Mouse (Mus musculus) ZHBTc4 (cell line): Measurements from ENCODE around the gene Mfn2.

Experiments used
- DNase-seq: peaks from one replicate; pipeline ENCODE4 v3.0.0-alpha.2; 2011; ENCODE audit warnings: low read depth, low spot score

The Mfn2 gene

DNA sequence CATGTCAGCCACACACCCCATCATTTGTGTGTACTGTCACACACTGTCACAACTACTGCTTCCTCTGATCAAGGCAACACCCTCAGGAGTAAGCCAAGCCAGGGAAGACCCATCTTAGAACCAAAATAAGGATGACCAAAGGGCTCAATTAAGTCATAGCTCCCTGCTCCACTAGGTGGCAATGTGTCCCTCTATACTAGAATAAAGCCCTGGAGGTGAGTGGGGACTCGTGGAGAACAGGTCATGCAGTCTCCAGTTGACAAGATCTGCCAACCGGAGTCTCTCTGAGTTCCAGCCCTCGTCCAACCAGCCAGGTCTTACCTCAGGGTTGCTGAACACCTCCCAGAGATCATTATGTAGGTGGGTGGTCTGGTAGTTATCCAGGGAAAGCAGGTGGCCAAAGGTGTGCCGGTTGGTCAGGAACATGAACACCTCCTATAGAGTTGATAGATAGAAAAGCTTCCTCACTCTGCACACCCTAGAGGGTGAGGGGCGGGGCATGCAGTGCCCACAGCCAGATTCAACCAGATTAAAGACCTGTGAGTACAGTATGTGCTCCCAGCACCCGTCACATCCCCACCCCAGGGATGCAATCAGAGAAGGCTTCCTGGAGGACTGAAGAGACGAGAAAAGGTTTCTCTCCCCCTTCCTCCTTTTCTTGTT lies 14.1 kb upstream of the Mfn2 start:
- peak; percentile 84 for DNase-seq

DNA sequence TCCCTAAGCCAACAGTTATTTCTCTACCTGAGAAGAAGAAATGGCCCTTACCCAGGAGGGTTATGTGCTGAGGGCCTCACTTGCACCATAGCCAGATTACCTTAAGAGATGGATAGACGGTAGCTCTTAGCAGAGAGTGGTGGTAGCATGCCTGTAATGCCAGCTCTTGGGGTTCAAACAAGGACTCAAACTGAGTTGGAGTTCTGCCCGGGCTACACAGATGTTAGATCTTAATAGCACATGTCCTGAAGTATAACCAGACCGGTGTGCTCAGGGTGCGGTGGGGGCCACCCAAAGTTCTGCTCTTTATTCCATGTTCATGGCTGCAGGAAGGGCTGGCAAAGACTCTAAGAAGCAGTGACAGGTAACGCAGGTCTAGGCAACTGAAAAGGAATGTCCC lies 5.0 kb upstream of the Mfn2 start:
- DNase-seq: no peak

DNA sequence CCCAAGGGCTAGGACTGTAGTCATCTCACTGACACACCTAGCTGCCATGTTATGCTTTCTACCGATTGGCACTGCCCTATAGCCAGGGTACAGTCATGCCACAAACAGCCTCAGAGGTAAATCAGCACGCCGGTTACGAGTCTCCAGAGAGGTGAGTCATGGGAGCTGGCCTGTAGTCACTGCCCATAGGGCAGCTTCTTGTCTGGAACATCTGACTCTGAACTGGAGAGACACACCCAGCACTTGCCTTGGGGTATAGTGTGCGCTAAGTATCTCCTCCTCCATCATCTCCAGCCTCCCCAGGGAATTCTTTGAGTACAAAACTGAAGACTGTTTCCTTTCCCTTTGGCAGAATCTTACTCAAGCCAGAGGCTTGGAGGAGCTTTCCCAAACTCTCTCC lies 1.7 kb upstream of the Mfn2 start:
- no peak for DNase-seq

DNA sequence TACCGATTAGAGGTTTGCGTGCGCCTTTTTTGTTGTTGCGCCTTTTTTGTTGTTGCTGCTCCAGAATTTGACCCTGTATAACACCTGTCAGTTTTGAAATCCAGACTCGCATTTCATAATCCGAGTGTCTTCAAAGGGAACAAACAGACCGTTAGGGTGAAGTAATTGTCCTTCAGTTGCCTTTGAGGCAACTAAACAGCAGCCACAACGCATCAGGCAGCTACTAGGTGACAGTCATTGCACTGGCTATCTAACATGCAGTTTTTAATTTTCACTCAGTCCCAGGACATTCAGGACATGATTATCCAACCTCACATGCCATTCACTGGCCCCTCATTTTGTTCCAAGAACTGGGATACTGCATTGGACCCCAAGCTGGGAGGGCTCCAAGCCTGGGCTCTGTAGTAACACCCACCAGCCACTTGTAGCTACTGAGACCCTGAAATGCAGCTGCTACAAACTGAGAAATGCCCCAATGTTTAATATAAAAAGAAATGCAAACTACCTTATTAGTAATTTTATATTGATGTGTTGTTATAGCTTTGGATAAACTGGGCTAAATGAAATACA lies 671 bp upstream of the Mfn2 start:
- no peak for DNase-seq

DNA sequence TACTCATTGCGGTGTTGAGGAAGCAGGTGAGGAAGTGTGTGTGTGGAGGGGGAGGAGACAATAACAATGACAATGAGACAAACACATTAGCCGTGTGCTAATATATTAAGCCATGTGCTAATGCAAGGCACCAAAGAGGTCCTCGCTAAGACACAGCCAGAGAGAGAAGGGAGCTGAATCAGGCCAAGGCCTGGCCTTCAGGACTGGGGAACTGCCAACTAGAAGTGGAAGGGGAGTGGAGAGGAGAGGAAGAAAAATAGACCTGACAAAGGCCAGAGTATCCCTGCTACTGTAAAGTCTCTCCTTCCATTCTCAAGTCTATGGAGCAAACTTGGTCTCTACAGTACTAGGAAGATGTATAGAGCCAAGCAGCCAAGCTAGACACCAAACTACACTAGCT lies 903 bp downstream of the Mfn2 start:
- DNase-seq: no peak

DNA sequence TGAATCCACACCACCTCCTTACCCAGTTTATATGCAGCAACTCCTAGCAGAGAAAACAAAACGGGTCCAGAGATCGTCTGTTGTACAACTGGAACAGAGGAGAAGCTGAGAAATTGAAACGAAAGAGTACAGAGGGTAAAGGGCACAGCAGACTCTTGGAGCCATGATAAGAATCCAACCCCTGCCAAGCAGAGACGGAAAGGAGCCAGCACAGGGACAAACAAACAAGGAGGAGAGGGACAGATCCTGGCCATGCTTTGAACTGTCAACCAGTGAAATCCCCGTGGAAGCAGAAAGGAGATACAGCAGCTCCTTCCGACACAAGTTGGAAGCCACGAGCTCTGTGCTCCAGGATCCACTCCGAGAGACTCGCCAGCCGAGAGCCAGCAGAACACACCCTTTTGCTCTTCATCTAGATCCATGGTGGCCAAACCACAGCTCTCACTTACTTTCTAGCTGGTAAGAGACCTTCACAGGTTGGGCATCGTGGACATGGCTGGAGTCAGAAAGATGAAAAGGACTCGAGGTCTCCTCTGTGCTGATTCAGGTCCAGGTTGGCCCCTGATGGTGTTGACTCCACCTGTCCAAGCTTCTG lies 1.5 kb downstream of the Mfn2 start:
- DNase-seq: no peak

DNA sequence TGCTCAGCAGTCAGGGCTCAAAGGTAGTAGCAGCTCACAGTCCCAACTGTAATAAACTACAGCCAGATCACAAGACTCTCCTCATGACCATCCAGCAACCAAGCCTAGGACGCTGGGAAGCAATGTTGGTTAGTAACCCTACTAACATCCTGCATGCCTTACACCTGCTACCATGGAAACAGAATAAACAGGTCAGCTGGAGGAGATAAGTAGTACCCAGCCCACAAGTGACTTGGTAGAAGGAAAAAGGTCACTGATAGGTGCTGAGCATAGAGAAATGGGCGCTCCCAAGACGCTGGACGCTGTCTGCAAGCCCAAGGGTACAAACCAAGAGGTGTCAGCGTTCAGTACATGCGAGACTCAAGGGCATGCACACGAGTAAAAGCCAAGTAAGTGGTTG lies 4.1 kb downstream of the Mfn2 start:
- DNase-seq: no peak

DNA sequence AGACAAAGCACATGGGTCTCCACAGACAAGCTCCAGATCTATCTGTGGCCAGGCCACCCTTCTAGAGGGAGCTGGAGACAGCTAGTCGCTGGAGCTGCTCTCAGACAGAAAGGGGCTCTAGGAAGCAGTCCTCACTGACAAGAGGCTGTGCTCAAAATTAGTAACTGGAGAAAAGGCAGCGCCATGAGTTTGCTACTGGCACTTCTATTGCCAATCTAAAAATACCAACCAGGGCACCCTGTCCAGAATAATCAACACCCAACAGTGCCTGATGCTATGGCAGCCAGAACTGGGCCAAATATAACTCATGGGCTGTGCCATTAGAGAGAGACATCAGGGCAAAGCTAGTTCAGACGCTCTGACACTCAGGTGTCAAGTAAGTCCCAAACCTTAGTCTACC lies 7.2 kb downstream of the Mfn2 start:
- no peak for DNase-seq

DNA sequence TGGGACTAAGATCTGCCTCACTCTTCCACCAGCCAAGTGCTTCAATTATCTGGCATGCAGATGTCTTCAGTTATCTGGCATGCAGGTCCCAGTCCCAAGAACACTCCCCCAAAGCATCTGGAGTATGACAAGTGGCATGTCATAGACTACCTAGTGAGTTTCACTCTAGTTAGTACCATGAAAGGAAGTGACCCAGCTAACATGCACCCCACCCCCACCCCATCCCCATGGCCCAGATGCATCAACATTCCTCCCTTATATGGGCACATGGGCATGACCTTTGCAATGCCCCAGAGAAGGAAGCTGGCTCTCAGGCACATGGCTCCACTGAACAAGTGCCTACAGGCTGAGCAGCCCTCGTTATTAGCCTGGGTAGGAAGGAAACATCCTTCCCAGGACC lies 8.1 kb downstream of the Mfn2 start:
- no peak for DNase-seq

DNA sequence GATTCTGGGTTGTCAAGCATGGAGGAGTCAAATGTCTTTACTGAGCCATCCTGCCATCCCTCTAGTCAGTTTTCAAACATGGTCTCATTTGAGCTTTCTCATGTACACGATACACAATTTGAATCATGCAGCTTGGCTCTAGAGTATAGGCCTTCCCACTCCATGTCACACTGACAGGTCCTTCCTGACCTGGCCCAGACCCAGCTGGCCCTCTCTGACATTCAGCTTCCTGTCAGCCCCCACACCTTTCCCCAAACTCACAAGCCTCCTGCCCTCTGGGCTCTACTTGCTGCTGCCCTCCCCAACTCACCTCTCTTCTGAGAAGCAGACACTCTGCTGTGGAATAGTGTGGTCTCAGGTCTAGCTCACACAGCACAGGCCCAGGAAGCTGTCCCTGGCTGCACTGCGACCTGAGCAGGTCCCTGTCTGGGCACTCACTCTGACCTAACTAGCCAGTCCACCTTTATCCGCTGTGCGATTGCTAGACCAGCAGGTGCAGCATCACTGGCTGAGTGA lies 8.6 kb downstream of the Mfn2 start:
- no peak for DNase-seq

DNA sequence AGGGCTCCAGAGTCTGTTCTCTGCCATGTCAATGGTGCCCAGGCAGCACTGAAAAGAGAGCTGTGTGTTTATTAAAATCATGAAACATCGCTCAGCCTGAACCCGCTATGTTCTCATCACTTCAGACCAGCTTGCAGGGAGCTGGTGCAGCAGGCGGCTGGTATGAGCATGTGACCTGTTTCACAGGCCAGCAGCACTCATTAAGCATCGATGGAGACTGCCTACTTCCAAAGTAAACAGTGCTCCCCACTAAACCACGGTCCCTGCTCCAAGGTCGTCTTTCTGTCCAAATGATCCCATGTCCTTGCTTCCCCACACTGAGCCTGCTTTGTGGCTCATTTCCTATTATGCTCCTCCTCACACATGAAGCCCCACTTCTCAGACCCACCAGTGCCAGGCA lies 14.2 kb downstream of the Mfn2 start:
- DNase-seq: no peak

DNA sequence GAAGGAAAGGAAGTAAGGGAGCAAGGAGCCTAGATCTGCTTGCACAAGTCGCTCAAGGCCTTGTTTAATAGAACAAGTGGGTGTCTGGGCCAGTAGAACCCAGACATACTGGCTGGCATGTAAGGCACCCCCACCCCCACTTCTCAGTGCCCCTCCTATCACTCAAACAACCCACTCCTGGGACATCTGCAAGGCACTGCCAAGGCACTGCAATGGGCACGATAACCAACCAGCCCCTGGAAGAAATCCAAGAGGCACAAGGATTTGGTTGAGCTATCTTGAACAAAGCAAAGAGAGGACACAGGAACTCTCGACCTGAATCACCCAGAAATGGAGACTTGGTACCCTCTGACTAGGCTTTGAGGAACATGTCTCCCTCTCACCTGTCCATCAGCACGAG lies 16.3 kb downstream of the Mfn2 start:
- no peak for DNase-seq

DNA sequence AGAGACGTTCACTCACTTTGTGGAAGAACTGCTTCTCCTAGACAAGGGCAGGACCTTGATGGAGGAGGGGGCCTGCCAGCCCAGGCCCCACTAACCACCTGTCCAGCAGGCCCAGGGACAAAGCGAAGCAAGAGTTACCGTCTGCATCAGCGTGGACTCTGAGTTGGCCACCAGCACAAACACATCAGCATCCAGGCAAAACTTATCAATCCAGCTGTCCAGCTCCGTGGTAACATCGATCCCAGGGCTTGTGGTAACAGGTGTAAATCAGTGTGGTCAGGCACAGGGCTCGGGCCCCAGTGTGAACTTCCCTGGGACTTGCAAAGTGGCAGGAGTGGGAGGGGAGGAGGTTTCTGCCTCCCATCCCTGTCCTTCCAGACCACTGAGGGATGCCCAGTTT lies 17.2 kb downstream of the Mfn2 start:
- no peak for DNase-seq

DNA sequence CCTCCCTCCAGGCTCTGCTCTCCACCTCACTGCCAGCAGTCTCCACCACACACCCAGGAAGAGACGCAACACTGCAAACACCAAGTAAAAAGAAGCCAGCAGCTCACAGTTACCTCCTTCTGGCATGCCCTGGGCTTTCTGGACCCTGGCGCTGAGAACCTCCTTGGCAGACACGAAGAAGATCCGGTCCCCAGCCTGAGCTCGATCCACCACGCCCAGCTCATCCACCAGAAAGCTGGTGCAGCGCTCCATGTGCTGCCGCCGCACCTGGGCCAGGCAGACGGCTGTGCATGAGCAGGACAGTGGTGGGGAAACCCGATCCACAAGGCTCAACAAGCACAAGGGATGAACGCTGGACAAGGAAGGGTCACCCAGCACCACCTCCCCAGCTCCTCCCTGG lies 18.3 kb downstream of the Mfn2 start:
- no peak for DNase-seq

DNA sequence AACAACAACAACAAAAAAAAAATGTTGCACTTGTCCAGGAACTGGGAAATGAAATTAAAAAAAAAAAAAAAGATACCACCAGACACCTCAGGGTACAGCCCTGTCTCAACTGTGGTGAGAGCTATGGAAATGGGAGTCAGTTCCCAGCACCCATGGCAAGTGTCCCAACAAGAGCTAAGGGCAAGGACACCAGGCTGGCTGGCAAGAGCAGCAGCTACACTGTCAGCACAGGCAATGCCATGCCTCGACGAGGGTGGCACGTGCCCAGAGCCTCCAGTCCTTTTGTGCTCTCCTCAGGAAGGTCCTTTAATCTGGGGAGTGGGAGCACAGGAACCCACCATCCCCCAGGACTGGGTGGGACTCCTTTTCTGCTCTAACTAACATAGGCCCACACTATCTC lies 20.4 kb downstream of the Mfn2 start:
- DNase-seq: no peak

DNA sequence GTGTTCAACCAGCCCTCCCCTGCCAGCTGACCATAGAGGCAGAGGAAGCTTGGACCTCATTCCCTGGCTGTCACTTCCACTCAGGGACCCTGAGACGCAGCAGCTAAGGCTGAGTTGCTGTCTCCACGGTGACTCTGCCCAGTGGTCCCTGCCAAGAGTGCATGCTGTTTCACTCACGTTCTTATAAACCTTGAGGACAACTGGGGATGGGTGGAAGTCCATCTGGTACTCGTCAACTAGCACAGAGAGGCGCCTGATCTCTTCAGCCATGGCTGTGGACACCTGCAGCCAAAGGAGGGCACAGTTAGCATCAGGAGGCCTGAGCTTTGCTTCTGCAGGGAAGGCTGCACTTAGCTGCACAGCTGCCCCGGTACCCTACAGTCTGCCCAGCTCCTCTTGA lies 21.5 kb downstream of the Mfn2 start:
- no peak for DNase-seq

DNA sequence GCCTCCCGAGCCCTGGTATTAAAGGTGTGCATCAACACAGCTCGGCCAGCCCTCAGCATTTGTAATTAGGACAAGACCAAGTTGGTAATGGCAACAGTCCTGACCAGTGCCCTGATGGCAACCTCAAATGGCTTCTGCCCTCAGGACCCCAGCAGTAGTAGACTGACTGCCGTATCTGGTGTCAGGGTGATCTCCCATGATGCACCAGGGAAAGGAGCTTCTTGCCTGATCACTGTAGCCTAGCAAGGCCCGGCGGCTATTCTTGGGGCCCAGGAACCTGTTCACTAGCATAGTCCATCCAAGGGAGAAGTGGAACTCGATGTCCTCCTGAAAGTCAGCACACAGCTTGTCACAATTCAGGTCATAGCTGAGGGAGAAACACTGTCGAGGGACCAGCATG lies 22.7 kb downstream of the Mfn2 start:
- DNase-seq: no peak

DNA sequence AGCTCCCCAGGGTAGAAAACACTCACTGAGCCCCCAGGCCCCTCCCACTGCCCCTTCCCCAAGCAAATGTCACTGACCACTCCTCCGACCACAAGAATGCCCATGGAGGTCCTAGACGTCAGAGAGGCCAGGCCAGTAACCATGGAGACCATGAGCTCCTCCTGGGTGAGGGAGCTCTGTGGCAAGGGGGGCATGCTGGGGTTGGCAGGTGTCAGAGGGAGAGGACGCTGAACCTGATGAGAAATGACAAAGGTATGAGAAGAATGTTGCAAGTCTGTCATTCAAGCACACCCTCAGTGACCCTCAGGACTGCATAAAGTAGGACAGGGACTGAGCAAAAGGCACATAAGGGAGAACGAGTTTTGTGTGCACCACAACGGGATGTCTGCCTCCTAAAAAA lies 24.6 kb downstream of the Mfn2 start:
- DNase-seq: peak; percentile 57

DNA sequence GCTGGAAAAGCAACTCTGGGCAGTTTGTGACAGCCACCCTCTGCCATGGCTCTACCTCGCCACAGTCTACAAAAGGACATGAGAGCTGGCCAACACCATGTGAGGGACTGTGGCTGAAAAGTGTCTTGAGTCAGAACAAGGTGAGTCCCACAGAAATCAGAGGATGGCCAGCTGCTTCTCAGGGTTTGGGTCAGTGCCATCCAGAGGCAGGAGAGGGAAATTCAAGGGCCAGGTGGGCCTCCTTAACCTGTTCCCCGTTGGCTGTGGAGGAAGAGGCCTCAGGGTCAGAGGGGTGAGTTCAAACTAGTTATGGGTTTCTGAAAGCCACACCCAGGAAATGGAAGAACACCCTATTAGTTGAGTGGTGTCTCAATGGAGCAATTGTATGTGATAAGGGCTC lies 25.0 kb downstream of the Mfn2 start:
- DNase-seq: peak; percentile 65

DNA sequence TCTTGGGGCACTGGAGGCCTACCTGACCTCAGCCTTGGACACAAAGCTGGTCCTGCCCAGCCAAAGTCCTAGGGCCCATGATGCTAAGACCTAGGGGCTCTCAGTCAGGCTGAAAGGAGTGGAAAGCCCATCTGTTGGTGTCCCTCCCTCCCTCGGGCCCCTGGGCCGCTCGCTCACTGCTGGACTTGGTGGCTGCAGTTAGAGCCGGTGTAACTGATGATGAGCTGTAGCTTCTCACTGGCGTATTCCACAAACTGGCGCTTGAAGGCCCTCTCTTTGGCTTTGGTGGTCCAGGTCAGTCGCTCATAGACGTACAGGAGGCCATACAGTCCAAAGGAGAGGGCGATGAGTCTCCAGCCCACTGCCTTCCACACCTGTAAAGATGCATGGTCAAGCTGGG lies 26.0 kb downstream of the Mfn2 start:
- DNase-seq: no peak

DNA sequence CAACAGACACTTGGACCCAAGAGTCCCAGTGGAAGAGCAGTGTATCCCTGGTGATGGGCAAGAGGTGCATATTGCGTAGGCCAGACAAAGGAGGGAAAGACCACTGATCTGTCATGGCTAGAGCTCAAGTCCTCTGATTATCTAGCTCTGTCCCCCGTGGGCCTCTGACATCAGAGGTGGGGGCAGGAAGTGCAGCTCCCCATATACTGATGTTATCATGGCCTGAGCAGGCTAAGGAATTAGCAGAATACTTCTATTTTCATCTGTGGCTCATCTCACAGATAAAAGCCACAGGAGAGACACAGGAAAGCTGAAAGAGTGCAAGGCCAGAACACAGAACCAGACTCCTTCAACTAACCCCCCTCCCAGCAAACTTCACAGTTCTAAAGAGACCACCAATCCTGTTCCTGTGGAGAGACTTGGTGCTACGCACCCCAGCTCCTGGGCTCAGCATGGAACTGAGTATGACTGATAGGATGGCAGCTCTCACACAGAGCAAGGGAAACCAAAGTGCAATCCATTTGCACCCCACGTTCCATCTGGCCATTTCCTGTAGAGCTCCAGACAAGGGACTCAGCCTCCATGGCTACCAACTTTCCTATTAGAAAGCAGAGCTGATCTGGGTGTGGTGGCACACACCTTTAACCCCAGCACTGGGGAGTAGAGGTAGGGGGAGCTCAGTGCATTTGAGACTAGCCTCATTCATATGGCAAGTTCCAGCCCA lies 28.5 kb downstream of the Mfn2 start:
- no peak for DNase-seq

DNA sequence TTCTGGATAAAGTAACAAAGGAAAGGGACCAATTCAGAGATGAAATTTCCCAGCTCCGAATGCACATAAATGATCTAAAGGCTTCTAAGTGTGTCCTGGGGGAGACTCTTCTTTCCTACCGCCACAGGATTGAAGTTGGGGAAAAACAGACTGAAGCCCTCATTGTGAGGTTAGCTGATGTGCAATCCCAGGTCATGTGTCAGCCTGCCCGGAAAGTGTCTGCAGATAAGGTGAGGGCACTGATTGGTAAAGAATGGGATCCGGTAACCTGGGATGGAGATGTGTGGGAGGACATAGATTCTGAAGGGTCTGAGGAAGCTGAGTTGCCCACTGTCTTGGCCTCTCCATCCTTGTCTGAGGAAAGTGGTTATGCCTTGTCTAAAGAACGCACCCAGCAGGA lies 35.3 kb downstream of the Mfn2 start:
- no peak for DNase-seq
